Mouse (Mus musculus) splenic B cell, adult 2 months (primary cell): ENCODE data around the gene Rpl10-ps3.

Experiments used
- DNase-seq: peaks from one replicate; pipeline ENCODE4 v3.0.0-alpha.2; 2011; ENCODE audit warnings: low read depth, low spot score
- H3K27me3 ChIP-seq: 2 replicates; pipeline ENCODE4 v1.6.1; 2012; ENCODE audit warnings: mild to moderate bottlenecking, low read length, moderate library complexity, mixed read lengths; ENCODE audit not compliant: control insufficient read depth, poor library complexity, insufficient read depth, severe bottlenecking
- H3K36me3 ChIP-seq: 2 replicates; pipeline ENCODE4 v1.6.1; 2012; ENCODE audit warnings: mild to moderate bottlenecking, low read length, moderate library complexity, mixed read lengths; ENCODE audit not compliant: control insufficient read depth, poor library complexity, insufficient read depth, severe bottlenecking

Gene Rpl10-ps3

DNA sequence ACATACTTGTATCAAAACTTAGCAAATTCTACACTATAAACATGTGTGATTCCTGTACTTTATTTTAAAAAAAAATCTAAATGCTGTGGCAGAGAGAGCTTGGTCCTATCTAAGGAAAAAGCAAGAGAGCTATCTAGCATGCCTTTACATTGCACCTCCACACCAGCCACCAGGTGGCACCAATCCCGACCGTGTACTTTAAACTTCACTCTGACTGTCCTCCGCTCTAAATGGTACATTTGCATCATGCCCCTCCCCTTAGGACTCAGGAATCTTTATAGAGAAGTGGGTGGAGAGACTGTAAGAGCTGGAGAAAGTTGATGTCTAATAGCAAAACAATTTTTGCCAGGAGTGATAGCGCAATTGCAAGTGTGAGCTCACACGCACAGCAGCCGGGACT, 11.4 kb downstream of the Rpl10-ps3 start:
- Histone ChIP-seq H3K27me3 (no peaks in the 10 kb centered on the region), H3K36me3 (no peaks in the 10 kb centered on the region)
- peak; percentile 18 for DNase-seq

DNA sequence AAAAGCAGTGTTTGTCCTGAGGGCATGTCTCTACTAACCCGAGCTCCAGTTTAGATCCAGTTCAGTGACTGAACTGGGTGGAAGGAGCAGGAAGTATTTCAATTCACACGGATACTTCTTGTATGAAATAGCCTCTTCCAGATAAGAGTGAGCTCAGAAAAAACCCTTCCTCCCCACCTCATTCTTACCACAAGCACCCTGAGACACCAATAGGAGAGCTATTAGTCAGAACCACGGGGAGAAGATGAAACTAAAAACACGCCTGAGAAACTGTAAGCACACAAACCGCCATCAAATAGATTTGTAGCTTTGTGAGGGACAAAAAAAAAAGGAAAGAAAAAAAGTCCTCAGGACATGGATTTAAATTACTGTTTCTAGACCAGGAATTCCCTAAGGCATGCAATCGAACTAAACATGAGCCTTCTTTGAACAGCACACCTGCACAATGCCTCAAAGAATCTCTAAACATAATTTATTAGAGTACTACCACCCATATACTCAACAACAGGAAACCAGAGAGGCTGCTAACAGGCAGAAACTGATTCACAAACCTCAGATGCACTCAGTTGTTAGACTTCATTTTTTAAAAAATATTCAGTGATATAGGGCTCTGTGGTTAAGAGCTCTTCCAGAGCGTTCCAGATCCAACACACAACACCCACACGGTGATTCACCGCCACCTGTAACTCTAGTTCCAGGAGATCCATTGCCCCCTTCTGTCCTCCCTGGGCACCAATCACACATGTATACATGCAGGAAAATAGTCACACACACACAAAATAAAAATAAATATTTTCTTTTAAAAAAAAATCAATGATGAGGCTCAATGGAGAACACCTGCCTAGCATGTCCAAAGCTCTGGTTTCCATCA, 20.2 kb downstream of the Rpl10-ps3 start:
- no peak for DNase-seq

DNA sequence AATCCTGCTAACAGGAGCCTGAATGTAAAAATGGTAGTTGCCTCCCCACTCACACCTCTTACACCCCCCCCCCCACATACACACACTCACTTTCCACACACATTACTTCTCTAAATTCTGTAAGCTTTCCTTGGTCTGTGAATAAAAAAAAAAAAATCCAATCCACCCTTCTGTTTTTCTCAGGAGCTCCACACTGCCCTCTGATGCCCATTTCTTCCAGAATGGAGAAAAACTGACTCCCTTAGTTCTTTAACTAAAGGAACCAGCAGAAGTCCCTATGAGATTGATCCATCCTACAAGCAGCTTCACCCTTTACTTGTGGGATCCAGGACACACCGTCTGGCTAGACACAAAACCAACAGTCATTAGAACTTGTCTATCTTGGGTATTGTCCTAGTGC, 24.0 kb downstream of the Rpl10-ps3 start:
- Histone ChIP-seq H3K27me3 (no peaks in the 10 kb centered on the region), H3K36me3 (no peaks in the 10 kb centered on the region)
- no peak for DNase-seq

More for the DNA sequence above, 20.2 kb downstream of the Rpl10-ps3 start:
- Histone ChIP-seq H3K27me3 (no peaks in the 10 kb centered on the region), H3K36me3 (no peaks in the 10 kb centered on the region)

DNA sequence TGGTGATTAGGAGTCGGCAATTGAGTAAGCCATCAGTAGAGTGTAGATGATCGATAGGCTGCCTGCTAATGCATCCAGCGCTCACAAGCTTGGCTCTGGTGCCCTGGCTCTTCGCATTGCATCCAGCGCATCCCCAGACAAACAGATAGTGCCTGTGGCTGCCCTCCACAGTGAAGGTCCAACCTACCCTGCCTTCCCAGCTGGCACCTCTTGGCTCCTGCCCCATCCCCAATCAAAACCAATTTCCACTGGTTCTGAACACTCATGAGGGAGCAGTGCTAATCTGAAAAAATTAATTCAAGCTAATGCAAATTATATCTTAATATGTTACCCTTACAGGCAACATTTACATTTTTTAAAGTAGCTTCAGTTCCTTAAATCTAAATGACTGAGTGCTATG, 25.3 kb downstream of the Rpl10-ps3 start:
- H3K27me3 ChIP-seq, result no peaks in the 10 kb centered on the region
- H3K36me3 ChIP-seq, result no peaks in the 10 kb centered on the region
- no peak for DNase-seq

DNA sequence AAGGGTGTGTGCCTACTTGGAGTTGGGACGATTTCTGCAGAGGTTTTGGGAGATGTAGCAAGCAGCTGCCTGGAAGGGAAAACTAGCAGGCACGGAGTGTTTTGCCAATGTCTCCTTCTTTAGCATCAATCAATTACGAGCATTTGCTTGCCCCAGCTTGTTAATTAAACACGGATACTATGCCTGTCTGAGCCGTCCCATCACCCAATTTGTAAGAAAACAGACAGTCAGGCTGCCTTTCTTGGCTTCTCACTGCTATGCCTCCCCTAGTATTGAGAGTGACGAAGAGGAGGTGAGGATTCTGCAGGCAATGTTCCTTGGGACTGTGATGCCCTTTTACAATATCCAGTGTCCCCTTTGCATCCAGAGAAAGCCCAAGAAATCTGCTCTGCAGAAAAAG, 27.5 kb downstream of the Rpl10-ps3 start:
- Histone ChIP-seq H3K27me3 (no peaks in the 10 kb centered on the region), H3K36me3 (no peaks in the 10 kb centered on the region)
- no peak for DNase-seq

DNA sequence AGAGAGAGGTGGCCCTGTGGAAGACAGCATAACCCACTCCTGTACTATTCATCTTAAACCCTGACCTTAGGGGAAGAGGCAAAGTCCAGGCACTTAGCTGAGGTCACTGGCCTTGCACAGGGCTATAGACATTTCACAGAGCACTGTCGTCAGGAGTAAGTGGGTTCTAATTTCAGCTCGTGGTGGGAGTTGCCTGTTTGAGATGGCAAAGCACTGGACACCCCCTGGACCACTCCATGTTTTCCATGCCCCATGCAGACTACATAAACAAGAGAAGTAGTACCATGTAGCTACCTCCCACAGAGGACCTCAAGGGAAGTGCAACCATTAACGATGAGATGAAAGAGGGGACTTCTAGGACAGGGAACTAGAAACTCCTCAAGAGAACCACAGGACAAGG, 29.1 kb downstream of the Rpl10-ps3 start:
- DNase-seq, result no peak
- Histone ChIP-seq H3K27me3 (no peaks in the 10 kb centered on the region), H3K36me3 (no peaks in the 10 kb centered on the region)

DNA sequence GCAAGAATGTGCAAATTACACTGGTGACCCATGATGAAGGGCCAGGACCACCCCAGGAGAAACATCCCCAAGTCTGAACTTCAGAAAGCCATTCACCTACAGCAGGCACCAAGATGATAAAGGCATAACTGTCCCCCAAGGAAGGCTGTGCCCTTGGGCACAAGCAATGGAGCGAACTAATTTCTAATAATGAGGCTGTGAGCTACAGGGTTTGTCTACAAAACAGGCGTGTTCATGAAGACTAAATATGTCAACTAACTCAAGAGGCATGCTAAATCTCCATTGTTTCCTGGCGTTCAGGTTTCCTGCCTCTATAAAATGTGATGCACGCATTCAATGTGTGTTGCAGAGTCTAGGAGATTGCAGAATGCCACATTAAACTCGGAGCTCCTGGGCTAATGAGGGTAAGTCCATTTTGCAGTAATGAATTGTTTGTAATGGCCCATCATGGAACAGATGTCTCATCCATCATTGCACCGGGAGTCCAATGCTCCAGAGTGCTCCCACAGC, 33.7 kb downstream of the Rpl10-ps3 start:
- no peaks in the 10 kb centered on the region for H3K27me3 ChIP-seq
- DNase-seq, result no peak
- no peaks in the 10 kb centered on the region for H3K36me3 ChIP-seq

DNA sequence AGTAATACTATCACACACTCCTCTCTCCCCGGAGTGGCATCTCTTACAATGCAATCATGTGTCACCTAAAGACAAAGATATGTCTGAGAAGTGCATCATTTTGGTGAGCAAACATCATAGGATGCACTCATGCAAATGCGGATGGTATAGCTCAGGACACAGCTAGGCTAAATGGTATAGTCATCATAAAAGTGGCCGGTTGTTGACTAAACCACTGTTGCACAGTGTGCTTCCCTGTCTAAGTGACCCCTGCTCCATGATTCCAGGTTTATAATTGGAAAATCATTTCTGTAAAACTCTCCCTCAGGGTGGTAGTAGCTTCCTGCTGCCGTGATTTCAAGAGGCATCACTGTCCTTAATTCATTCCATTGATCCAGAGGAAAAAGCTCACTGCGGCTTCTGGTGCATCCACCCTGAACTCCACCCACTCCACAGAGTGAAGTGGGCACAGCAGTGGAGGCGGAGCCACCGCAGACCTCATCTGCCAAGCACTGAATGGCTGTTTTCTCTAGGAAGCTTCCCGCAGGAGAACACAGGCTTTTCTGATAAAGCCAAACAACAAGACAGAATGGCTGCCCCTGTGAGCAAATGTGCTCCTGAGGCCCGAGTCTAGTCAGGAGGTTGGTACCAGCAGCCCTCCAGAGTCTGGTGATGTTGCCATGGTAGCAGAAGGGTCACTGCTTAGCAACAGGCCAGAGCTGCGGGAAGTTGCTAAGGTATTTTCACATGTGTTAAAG, 38.9 kb downstream of the Rpl10-ps3 start:
- DNase-seq, result no peak
- Histone ChIP-seq H3K27me3 (no peaks in the 10 kb centered on the region), H3K36me3 (no peaks in the 10 kb centered on the region)

DNA sequence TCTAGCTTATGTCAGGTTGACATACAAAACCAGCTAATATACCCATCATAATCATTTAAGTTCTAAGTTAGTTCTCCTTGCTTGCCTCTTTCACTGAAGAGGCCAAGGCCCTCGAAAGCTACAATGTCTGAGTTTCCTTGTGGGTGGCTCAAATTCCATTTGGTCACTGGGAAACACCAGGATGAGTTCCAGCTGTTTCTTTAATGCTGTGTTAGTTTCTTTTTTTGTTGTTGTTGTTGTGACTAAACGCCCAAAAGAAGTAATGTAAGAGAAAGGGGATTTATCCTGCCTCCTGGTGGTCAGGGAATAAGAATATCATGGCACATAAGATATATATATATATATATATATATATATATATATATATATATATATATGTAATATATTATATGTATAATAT, 39.7 kb downstream of the Rpl10-ps3 start:
- H3K27me3 ChIP-seq, result no peaks in the 10 kb centered on the region
- no peak for DNase-seq
- H3K36me3 ChIP-seq, result no peaks in the 10 kb centered on the region

DNA sequence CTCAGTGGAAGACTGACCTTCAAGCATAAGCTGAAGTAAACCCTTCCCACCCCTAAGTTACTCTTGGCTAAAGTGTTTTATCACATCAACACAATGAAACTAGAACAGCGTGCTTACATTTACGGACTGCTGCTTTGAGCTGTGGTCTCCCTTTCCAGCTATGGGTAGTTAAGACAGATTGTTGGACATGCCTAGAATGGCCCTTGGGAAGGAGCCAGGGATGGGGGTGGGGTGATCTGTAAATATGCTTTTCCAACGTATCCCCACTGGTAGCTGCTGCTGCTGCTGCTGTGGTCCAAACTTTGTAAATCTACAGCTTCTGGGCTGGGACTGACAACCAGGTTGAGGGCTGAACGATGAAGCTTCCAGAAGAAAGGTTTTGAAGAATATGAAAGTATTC, 40.8 kb downstream of the Rpl10-ps3 start:
- DNase-seq, result no peak
- Histone ChIP-seq H3K27me3 (no peaks in the 10 kb centered on the region), H3K36me3 (no peaks in the 10 kb centered on the region)

DNA sequence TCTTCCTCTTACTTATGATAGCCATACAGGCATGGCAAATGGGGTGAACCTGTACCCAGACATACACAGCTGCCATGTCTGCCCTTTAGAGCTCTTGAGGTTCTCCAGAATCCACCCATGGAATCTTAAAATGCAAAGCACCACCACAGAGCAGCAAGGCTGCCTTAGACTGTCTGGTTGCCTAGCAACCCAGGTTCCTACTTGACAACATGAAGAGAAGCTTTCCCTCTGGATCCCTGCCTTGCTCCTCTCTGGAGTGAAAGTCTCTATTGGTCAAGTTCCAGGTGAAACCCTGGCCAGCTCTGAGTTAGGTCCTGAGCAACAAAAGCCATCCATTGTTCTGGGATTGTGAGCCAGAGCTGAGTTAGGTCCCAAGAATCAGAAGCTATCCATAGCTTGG, 43.0 kb downstream of the Rpl10-ps3 start:
- DNase-seq, result no peak
- H3K36me3 ChIP-seq, result no peaks in the 10 kb centered on the region
- H3K27me3 ChIP-seq, result no peaks in the 10 kb centered on the region

DNA sequence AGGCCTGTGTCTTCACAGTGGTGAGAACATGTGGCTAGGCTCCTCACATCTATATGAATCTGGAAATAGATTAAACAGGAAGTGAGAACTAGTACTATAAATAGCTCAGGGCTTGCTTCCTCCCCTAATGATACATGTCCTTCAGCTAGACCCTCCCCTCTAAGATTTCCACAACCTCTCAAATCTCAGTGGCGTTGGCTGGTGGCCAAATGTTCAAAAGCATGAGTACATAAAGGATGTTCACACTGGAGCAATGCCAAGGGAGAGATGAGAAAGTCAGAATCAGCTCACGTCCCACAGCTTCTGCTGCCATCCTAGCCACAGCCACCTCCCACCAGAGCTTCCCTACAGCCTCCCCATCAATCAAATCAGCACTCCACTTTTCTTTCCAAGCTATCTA, 46.4 kb downstream of the Rpl10-ps3 start:
- Histone ChIP-seq H3K27me3 (no peaks in the 10 kb centered on the region), H3K36me3 (no peaks in the 10 kb centered on the region)
- no peak for DNase-seq
